Mouse (Mus musculus) gastrocnemius, adult 2 months (tissue): ENCODE results near the gene Hoxd4. TPM values are rescaled to one million over a fixed set of nuclear protein-coding genes. Genes with fewer than 3 reads are reported as not detected.

ENCODE experiments used
- DNase-seq: peaks from one replicate; pipeline ENCODE4 v3.0.0; 2022
- H3K27ac ChIP-seq: fragments of 200-600 bp; 2 replicates; pipeline ENCODE4 v1.8.1; 2022; ENCODE audit warnings: mild to moderate bottlenecking
- H3K4me3 ChIP-seq: fragments of 200-600 bp; 2 replicates; pipeline ENCODE4 v1.8.1; 2022; ENCODE audit warnings: mild to moderate bottlenecking, moderate library complexity
- CTCF ChIP-seq: fragments of 200-600 bp; IDR thresholded peaks from 2 replicates; pipeline ENCODE4 v1.8.1; 2022; ENCODE audit warnings: antibody characterized with exemption, mild to moderate bottlenecking, moderate library complexity
- intact Hi-C: fragments of 180-260 bp; cut with DNase I; formaldehyde crosslinking; loops from one replicate; pipeline ENCODE4 v1.15.1; 2025
- total RNA-seq, 2 experiments: library from RNA; stranded (reverse); gene quantifications; 2 replicates each; pipeline ENCODE4 v1.2.3; 2021

Hoxd4 gene
- total RNA-seq, 2 experiments from 2014 or later: 1.4 to 2.0 TPM

DNA sequence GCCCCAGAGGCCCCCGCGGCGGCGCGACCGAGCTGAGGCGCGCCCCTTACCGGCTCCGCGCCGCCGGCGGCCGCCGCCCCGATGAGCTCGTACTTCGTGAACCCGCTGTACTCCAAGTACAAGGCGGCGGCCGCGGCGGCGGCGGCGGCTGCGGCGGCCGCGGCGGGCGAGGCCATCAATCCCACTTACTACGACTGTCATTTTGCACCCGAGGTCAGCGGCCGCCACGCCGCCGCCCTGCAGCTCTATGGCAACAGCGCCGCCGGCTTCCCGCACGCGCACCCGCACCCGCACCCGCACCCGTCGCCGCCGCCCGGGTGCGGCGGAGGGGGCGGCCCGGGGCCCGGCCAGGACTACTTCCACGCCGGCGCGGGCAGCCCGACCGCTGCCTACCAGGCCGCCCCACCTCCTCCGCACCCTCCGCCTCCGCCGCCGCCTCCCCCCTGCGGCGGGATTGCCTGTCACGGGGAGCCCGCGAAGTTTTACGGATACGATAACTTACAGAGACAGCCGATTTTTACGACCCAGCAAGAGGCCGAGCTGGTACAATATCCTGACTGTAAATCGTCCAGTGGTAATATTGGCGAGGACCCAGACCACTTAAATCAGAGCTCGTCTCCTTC is 6.2 kb upstream of the Hoxd4 start:
- intact Hi-C loops: no loop called here
- TF ChIP-seq CTCF: no peak
- peak; percentile 81 for DNase-seq
- peak overlapping the region; percentile 84 for H3K4me3 ChIP-seq
- peak overlapping the region; percentile 94 for H3K27ac ChIP-seq

GRCm38 (mm10) chr2:74706393-74706960 is 5.3 kb upstream of the Hoxd4 start:
- intact Hi-C loops: no loop called here
- TF ChIP-seq CTCF: no peak
- H3K4me3 ChIP-seq: peak overlapping the region; percentile 84
- peak overlapping the region; percentile 94 for H3K27ac ChIP-seq
- DNase-seq: no peak

DNA sequence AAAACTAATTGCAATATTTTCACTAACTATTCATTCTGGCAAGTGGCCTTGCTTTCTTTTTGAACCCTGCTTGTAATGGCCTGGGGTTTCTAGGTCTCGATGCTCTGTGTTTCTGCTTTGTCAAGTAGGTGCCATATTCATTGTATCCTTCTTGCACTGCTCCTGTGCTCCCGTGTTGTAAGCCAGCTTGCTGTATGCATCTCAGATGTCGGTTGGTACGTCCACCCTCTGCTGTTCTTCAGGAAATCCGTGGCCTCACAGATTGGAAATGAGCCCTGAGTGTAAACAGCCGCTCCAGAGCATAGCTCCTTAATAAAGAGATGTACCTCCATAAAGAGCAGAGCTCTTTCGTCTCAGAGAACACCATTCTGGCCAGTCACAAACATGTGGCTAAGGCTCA is 4.1 kb upstream of the Hoxd4 start:
- intact Hi-C loops: no loop called here
- peak overlapping the region; percentile 44; the same call in 1 of the 2 replicates for H3K27ac ChIP-seq
- no peak for DNase-seq
- peak overlapping the region; percentile 84 for H3K4me3 ChIP-seq
- TF ChIP-seq CTCF: no peak

GRCm38 (mm10) chr2:74708676-74709075 is 3.1 kb upstream of the Hoxd4 start:
- no peak for DNase-seq
- intact Hi-C loops: no loop called here
- TF ChIP-seq CTCF: no peak
- no peak overlapping the region for H3K4me3 ChIP-seq
- H3K27ac ChIP-seq: peak overlapping the region; percentile 57

- no peak for DNase-seq
- TF ChIP-seq CTCF: no peak
- H3K27ac ChIP-seq: peak overlapping the region; percentile 35; the same call in 1 of the 2 replicates
- H3K4me3 ChIP-seq: no peak overlapping the region
- intact Hi-C loops: loop anchor here (5.0 kb wide), 1 partner anchor 118 kb away; the partner anchor contains the start of gene Mtx2
These were observed 2.0 kb upstream of the Hoxd4 start for GRCm38 (mm10) chr2:74709465-74710419.

DNA sequence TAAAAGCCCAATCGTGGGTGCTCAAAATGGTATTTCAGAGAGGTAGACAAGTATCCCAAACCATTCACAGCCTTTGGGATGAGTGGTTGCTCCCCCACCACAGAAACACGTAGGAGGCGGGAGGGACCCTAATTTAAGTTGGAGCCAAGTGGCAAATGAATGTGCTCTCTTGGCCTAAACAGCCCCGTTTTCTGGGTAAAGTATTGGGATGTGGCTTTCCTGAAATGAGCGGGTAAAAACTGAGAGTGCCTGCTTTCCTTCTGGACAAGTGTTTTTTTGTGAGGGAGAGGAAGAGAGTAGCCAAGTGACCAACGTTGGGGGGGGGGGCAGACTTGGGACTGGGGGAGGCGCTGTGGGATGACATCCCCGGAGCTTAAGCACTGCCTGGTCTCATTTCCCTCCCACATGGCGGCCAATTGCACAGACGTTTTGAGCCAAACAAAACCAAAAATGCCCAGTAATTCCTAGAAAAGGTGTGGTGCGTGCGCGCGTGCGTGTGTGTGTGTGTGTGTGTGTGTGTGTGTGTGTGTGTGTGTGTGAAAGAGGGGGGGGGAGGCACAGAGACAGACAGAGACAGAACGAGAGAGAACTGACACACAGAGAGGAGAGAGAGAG is 693 bp upstream of the Hoxd4 start:
- intact Hi-C loops: loop anchor here (5.0 kb wide), 1 partner anchor 116 kb away; the partner anchor contains the start of gene Mtx2
- H3K4me3 ChIP-seq: peak overlapping the region; percentile 93
- TF ChIP-seq CTCF: no peak
- H3K27ac ChIP-seq: peak overlapping the region; percentile 95
- DNase-seq: peak; percentile 29

DNA sequence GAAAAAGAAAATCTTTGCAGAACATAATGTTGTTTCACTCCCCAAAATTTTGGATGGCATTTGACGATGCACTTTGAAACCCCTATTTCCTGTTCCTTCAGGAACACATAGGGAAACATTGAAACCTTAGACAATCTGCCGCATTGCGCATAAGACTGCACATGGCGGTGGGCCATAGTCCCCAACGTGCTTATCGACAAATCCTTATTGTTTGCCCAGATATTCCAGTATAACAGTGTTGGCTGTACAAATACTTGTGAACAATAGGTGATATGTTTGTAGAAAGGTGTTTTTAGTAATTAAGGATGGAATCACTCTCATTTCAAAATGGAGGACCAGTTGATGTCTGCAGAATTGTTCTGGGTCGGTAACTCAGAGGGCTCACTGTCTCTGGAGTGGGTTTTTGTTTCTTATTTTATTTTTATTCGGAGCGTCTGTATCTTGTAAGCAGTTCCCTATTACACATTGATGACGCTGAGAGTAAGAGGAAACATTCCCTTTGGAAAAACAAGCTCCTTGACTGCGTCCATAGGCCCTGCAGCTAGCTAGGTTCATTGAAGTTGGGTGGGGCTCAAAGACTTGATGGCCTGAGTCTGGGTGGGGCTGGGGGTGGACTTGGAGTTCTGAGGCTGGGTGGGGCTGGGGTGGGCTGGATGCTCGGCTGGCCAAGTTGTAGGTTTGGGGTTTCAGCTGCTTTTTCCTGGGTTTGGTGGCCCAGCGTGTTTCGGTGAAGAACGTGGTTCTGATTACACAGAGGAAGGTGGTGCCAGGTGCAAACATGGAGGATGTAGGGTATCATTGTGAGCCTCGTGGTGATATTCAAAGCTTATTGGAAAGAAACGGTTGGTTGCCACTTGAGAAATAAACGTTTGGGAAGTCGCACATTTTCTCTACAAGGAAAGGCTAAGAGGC is 1.8 kb downstream of the Hoxd4 start:
- no peak for TF ChIP-seq CTCF
- Histone ChIP-seq H3K27ac (peak overlapping the region; percentile 95), H3K4me3 (peak overlapping the region; percentile 93)
- intact Hi-C loops: loop anchor here (5.0 kb wide), 1 partner anchor 114 kb away; the partner anchor contains the start of gene Mtx2
- DNase-seq: peak; percentile 17

DNA sequence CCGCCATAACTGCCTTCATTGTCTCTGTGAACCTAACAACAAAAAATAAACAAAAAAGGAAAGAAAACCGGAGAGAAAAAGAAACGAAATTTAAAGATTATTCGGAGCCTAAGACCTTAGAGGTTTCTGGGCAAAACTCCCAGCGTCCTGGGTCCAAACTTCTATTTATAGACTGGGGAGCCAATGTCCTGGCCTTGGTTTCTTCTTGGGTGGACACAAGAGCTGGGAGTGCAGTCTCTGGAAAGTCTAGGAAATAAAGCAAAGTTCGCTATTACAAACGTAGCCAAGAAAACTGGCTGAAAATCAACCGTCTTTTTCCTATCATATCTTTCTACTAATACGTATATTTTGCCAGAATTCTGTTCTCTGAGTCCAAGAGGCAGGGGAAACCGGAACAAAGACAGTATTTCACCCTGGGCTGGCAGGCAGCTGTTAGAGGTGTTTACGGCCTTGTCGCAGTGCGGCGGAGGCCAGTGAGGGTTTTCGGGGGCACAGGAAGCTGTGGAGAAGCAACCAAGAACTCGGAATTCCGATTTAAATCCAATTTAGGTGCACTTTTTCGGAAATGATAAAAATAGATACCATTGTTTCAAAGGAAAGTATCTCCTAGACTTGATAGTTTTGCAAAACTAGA is 2.5 kb downstream of the Hoxd4 start:
- Histone ChIP-seq H3K27ac (peak overlapping the region; percentile 95), H3K4me3 (peak overlapping the region; percentile 93)
- intact Hi-C loops: loop anchor here (5.0 kb wide), 1 partner anchor 113 kb away; the partner anchor contains the start of gene Mtx2
- no peak for TF ChIP-seq CTCF
- peak; percentile 47 for DNase-seq

DNA sequence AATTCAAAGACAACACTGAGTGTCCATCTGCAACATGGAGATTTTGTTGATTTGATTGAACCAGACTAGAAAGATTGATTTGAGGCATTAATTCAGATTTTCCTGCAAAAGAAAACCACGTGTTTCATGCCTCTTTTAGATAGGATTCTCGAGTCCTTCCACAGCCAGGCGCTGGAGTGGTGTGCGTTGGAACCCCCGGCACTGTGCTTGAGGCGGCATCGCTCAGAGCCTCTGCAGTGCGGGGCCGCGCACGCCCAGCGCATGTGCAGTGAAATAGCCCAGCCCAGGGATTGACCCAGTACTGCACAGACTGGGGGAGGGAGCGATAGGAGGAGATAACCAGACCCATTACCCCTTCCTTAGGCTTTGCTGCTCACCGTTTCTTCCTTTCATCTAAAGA is 3.2 kb downstream of the Hoxd4 start:
- intact Hi-C loops: loop anchor here (1.0 to 5.0 kb wide), 3 partner anchors 112 to 422 kb away; partner anchors contain the start of gene Mtx2
- DNase-seq: peak; percentile 58
- no peak for TF ChIP-seq CTCF
- Histone ChIP-seq H3K4me3 (peak overlapping the region; percentile 93), H3K27ac (peak overlapping the region; percentile 95)

- intact Hi-C loops: loop anchor here (1.0 to 5.0 kb wide), 3 partner anchors 249 to 422 kb away; no protein-coding TSS in a partner anchor
- peak; percentile 94 for TF ChIP-seq CTCF
- peak; percentile 93 for DNase-seq
- Histone ChIP-seq H3K4me3 (peak overlapping the region; percentile 93), H3K27ac (peak overlapping the region; percentile 95)
These were observed 3.9 kb downstream of the Hoxd4 start for GRCm38 (mm10) chr2:74715504-74716241.
